Mouse (Mus musculus) neutrophil, adult 83 days (primary cell): ENCODE results near the gene Kcnk5. TPM values are rescaled to one million over a fixed set of nuclear protein-coding genes. Genes with fewer than 3 reads are reported as not detected.

ENCODE experiments used
- total RNA-seq, 2 experiments: library from RNA; stranded (reverse); gene quantifications; one replicate each; pipeline ENCODE4 v1.2.4; 2023

Kcnk5 gene
- total RNA-seq, result under 1 TPM; 0.75 to 0.99 TPM

DNA sequence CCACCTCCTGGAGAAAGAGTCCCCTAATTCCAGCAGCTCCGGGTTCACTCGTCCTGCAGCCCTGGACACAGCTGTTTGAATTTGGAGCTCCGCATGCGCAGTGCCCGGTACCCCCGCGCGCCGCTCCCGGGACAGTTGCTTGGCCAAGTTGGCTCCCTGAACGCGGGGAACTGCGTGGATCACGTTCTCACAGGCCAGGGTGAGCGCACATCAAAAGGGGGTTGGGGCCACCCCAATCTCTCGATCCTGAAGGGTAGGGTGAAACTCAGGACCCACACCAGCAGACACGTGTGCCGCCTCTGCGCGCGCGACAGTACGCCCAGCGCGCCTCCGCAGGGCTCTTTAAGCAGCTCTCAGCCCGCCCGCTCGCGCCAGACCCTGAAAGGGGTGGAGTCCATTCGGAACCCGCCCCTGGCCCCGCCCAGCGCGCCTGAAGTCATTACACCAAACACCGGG lies at the start of gene Kcnk5:
Kcnk5 (minus strand) TSS at position 344 of the 456 bp plus-strand sequence.

DNA sequence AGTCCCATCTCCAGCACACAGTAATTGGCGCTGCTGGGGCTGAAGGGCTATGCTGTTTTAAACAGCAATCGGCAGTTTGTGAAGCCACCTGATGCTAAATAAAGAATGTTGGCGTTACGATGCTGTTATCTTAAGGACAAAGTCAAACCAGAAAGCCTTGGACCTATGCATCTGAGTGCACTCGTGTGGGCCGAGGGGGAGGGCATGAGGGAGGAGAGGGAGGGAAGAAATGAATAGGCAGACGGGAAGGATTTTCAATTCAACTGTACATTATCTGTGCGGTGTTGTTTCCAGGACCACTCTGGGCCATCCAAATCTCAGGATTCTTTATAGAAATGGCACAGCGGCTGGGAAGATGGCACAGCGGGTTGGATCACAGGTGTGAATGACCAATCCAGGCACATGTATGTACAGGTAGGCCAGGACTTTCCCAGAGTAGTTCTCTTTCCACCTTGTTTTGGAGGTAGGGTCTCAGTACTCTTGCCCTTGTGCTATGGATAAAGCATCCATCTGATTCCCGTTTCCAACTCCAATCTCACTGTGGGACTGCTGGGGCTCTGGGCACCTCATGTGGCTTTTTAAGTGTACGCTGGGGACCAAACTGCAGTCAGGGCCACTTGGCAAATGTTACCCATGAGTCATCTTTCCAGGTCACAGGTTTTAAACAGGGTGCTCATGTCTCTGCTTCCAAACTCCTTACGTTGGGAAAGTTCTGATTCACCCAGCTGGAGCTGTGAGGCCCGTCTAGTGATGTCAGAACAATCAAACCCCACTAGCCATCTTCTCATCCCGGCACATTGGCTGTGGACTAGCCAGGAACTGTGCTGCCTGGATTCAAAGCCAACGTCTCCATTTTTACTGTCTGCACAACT lies 42.9 kb downstream of the Kcnk5 start, which contains the start of gene Saysd1:
Saysd1 (minus strand) TSS at position 51 of the 872 bp plus-strand sequence.

Other genes with a start within 250 kb of the Kcnk5 start
- gene Gng2, start 204.2 kb downstream of the Kcnk5 start, total RNA-seq, result 100 to 1,000 TPM in 1 of 2 experiments, 10 to 100 TPM in 1; 99.7 to 105 TPM
- gene Saysd1, start 43.3 kb downstream of the Kcnk5 start, total RNA-seq, result 1 to 10 TPM in 1 of 2 experiments, under 1 TPM in 1; 0.90 to 1.1 TPM
- gene Kcnk16, start 87.4 kb upstream of the Kcnk5 start, total RNA-seq, result not detected
- 10 to 100 TPM; 13.1 to 14.2 TPM for gene Nudt13, start 112.9 kb upstream of the Kcnk5 start, total RNA-seq
- gene Ecd, start 166.3 kb upstream of the Kcnk5 start, total RNA-seq, result 10 to 100 TPM; 17.2 to 18.8 TPM
- gene Fam149b, start 166.4 kb upstream of the Kcnk5 start, total RNA-seq, result 10 to 100 TPM; 19.7 to 21.1 TPM
- 10 to 100 TPM; 43.1 to 50.4 TPM for gene Dnajc9, start 207.1 kb upstream of the Kcnk5 start, total RNA-seq
- gene Mrps16, start 211.8 kb upstream of the Kcnk5 start, total RNA-seq, result 10 to 100 TPM; 28.0 to 29.3 TPM